Mouse (Mus musculus) C2C12 (cell line): Measurements from ENCODE around the gene Mcm3. TPM values are rescaled to one million over a fixed set of nuclear protein-coding genes. Genes with fewer than 3 reads are reported as not detected.

ENCODE experiments used
- H3K27me3 ChIP-seq: one replicate; pipeline ENCODE4 v1.6.1; 2011; ENCODE audit not compliant: control insufficient read depth, insufficient read depth, insufficient read length
- H3K36me3 ChIP-seq: one replicate; pipeline ENCODE4 v1.6.1; 2011; ENCODE audit not compliant: control insufficient read depth, insufficient read depth
- H3K4me3 ChIP-seq: one replicate; pipeline ENCODE4 v1.5.1; 2011; ENCODE audit warnings: mild to moderate bottlenecking, control low read depth; ENCODE audit not compliant: poor library complexity, insufficient read depth, severe bottlenecking
- H3K79me2 ChIP-seq: one replicate; pipeline ENCODE4 v1.6.1; 2011; ENCODE audit not compliant: control insufficient read depth, insufficient read depth
- H3K79me3 ChIP-seq: one replicate; pipeline ENCODE4 v1.6.1; 2011; ENCODE audit warnings: low read depth, control low read depth
- H3ac ChIP-seq: one replicate; pipeline ENCODE3; 2011; ENCODE audit warnings: low read depth; ENCODE audit not compliant: control insufficient read depth, insufficient read length
- CEBPB ChIP-seq: IDR thresholded peaks from one replicate; pipeline ENCODE4 v1.6.1; 2011; ENCODE audit warnings: low read depth, mild to moderate bottlenecking, control low read depth, moderate library complexity
- CTCF ChIP-seq: IDR thresholded peaks from one replicate; pipeline ENCODE4 v1.5.1; 2011; ENCODE audit not compliant: control insufficient read depth, insufficient read depth, insufficient read length
- FOSL1 ChIP-seq: IDR thresholded peaks from one replicate; pipeline ENCODE4 v1.8.0; 2011; ENCODE audit warnings: mild to moderate bottlenecking, low read length; ENCODE audit not compliant: poor library complexity, insufficient read depth, severe bottlenecking
- MAX ChIP-seq: IDR thresholded peaks from one replicate; pipeline ENCODE4 v1.6.1; 2011; ENCODE audit warnings: mild to moderate bottlenecking, control low read depth
- MYOD1 ChIP-seq: IDR thresholded peaks from one replicate; pipeline ENCODE4 v1.6.1; 2011; ENCODE audit warnings: low read depth; ENCODE audit not compliant: control insufficient read depth, insufficient read length
- MYOG ChIP-seq: IDR thresholded peaks from one replicate; pipeline ENCODE4 v1.6.1; 2011; ENCODE audit not compliant: control insufficient read depth, insufficient read length; ENCODE audit errors: extremely low read depth
- USF1 ChIP-seq: IDR thresholded peaks from one replicate; pipeline ENCODE4 v1.6.1; 2011; ENCODE audit warnings: low read depth, mild to moderate bottlenecking, control low read depth, moderate library complexity
- polyA plus RNA-seq: library from polyadenylated mRNA; unstranded; fragments of >200 nt; fragmentation: generic; extraction: Trizol; gene quantifications from one replicate; pipeline ENCODE4 v1.2.1, GENCODE M21; 2012; ENCODE audit warnings: missing spikeins

Mcm3 gene
- polyA plus RNA-seq, 1 experiment: 126 TPM

- Histone ChIP-seq H3K36me3 (no peaks in the 10 kb centered on the region), H3K27me3 (no peaks in the 10 kb centered on the region), H3ac (no peak overlapping the region), H3K79me2 (no peaks in the 10 kb centered on the region), H3K79me3 (no peaks in the 10 kb centered on the region), H3K4me3 (no peak overlapping the region)
- TF ChIP-seq MYOD1 (no peak), FOSL1 (no peak), USF1 (no peak), CTCF (no peak), MYOG (no peak), MAX (no peak), CEBPB (no peak)
Measured at GRCm38 (mm10) chr1:20860775-20861174, 40.7 kb upstream of the Mcm3 start.

GRCm38 (mm10) chr1:20856924-20857902, 37.1 kb upstream of the Mcm3 start:
- H3K79me2 ChIP-seq: no peaks in the 10 kb centered on the region
- no peaks in the 10 kb centered on the region for H3K27me3 ChIP-seq
- H3K4me3 ChIP-seq: no peak overlapping the region
- no peaks in the 10 kb centered on the region for H3K79me3 ChIP-seq
- H3ac ChIP-seq: no peak overlapping the region
- no peaks in the 10 kb centered on the region for H3K36me3 ChIP-seq
- TF ChIP-seq MYOD1: no peak
- TF ChIP-seq CEBPB: no peak
- TF ChIP-seq MAX: no peak
- no peak for TF ChIP-seq FOSL1
- no peak for TF ChIP-seq MYOG
- TF ChIP-seq USF1: no peak
- TF ChIP-seq CTCF: no peak

- Histone ChIP-seq H3K4me3 (no peak overlapping the region), H3ac (no peak overlapping the region), H3K79me3 (no peaks in the 10 kb centered on the region), H3K79me2 (no peaks in the 10 kb centered on the region), H3K27me3 (peaks cover 3% of the 10 kb centered on the region), H3K36me3 (no peaks in the 10 kb centered on the region)
- TF ChIP-seq MAX: no peak
- no peak for TF ChIP-seq CTCF
- TF ChIP-seq MYOG: no peak
- no peak for TF ChIP-seq CEBPB
- TF ChIP-seq USF1: no peak
- TF ChIP-seq MYOD1: no peak
- no peak for TF ChIP-seq FOSL1
Measured at GRCm38 (mm10) chr1:20839911-20840310, 19.8 kb upstream of the Mcm3 start.

GRCm38 (mm10) chr1:20836551-20837125, 16.5 kb upstream of the Mcm3 start:
- TF ChIP-seq FOSL1 (no peak), CEBPB (no peak), USF1 (no peak), MAX (no peak), CTCF (no peak), MYOG (no peak), MYOD1 (no peak)

GRCm38 (mm10) chr1:20833141-20833511, 13.0 kb upstream of the Mcm3 start:
- TF ChIP-seq FOSL1 (no peak), CEBPB (no peak), USF1 (no peak), MAX (no peak), MYOG (no peak), CTCF (no peak), MYOD1 (no peak)
- no peak overlapping the region for H3K4me3 ChIP-seq
- H3K79me2 ChIP-seq: no peaks in the 10 kb centered on the region
- H3K36me3 ChIP-seq: no peaks in the 10 kb centered on the region
- no peak overlapping the region for H3ac ChIP-seq
- peaks cover 3% of the 10 kb centered on the region for H3K27me3 ChIP-seq
- H3K79me3 ChIP-seq: no peaks in the 10 kb centered on the region

More at GRCm38 (mm10) chr1:20836551-20837125, 16.5 kb upstream of the Mcm3 start:
- peaks cover 3% of the 10 kb centered on the region for H3K27me3 ChIP-seq
- H3K79me3 ChIP-seq: no peaks in the 10 kb centered on the region
- no peak overlapping the region for H3K4me3 ChIP-seq
- H3K79me2 ChIP-seq: no peaks in the 10 kb centered on the region
- no peak overlapping the region for H3ac ChIP-seq
- no peaks in the 10 kb centered on the region for H3K36me3 ChIP-seq
